Mouse (Mus musculus): ENCODE data around the gene Selenoo. TPM values are rescaled to one million over a fixed set of nuclear protein-coding genes. Genes with fewer than 3 reads are reported as not detected.

Gene Selenoo
- polyA plus RNA-seq, 1 experiment: 37.1 TPM

DNA sequence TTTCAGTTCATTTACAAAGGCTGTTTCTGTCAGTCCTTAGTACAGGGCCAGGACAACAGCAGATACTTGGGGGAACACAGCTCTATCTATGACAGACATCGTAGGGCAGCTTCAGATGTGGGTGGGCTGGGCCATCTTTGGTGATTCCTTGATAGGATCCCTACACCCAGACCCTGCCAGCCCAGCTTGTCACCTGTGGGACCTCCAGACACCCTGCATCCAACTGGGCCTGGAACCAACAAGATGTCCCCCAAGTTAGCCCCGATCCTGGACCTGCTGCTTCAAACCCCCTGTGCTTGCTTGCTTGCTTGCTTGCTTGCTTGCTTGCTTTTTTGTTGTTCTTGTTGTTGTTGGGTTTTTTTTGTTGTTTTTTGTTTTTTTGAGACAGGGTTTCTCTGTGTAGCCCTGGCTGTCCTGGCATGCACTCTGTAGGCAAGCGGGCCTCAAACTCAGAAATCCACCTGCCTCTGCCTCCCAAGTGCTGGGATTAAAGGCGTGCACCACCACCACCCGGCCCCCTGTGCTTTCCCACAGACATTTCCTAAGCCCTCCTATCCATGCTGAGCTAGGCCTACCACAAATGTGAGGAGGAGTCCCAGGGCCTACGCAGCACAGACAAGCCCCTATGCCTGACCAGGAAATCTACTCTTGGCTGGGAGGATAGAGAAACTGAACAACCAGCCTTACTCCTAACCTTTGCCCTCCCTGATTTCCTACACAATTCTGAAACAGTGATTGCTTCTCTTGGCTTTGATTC lies 26.9 kb upstream of the Selenoo start:
- no peak overlapping the region for H3K4me3 ChIP-seq (ENCODE audit: insufficient read depth, low read length)
- peaks cover 2% of the 10 kb centered on the region; the same call in 1 of the 2 replicates for H3K4me1 ChIP-seq (ENCODE audit: control insufficient read depth, insufficient read depth, low read length)
- TF ChIP-seq POLR2A (IDR thresholded peaks at IDR 0.05; ENCODE audit: extremely low read depth, insufficient read depth, low read length) (no peak), CTCF (IDR thresholded peaks at IDR 0.05; ENCODE audit: extremely low read depth, insufficient read depth, low read length) (no peak)

DNA sequence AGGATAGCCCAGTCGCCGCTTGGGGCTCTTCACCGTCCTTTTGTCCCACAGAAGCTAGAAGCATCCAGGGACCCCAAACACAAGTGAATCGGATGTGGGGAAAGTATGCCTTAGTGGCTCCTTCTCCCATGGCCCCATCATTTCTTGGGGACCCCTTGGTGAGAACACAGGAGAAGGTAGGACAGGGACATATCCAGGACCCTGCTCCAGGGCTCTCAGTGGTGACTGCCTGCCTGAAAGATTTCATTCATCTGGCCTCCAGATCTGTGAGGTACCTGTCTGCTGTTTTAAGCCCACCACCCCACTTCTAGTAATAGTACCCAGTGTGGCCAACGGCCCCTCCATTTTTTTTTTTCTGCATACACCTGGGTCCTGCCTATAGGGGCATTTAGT lies 26.4 kb upstream of the Selenoo start:
- Histone ChIP-seq H3K27ac (ENCODE audit: insufficient read depth, low read length) (no peak overlapping the region), H3K4me3 (ENCODE audit: insufficient read depth, low read length) (no peak overlapping the region), H3K4me1 (ENCODE audit: control insufficient read depth, insufficient read depth, low read length) (peaks cover 2% of the 10 kb centered on the region; the same call in 1 of the 2 replicates)
- TF ChIP-seq CTCF (IDR thresholded peaks at IDR 0.05; ENCODE audit: extremely low read depth, insufficient read depth, low read length) (no peak), POLR2A (IDR thresholded peaks at IDR 0.05; ENCODE audit: extremely low read depth, insufficient read depth, low read length) (no peak)

More for the DNA sequence above, 26.9 kb upstream of the Selenoo start:
- H3K27ac ChIP-seq (ENCODE audit: insufficient read depth, low read length): no peak overlapping the region

DNA sequence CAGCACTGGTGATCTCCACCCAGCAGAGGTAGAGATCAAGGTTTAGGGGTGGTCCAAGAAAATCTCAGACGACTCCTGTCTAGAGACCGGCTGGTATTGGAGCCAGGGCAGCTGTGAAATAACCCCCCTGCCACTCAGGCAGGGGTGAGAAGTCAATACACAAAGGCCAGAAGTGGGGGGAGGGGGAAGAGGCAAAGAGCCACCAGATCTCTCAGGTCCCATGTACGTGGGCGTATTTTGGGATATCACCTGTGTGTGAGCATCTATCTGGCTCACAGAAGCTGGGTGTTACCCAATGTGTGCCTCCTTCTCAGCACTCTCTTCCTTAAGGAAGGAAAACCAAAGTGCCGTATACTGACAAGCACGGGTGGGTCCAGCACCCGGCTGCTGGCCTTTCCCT lies 25.9 kb upstream of the Selenoo start:
- H3K4me1 ChIP-seq (ENCODE audit: control insufficient read depth, insufficient read depth, low read length): peaks cover 2% of the 10 kb centered on the region; the same call in 1 of the 2 replicates
- H3K27ac ChIP-seq (ENCODE audit: insufficient read depth, low read length): no peak overlapping the region
- H3K4me3 ChIP-seq (ENCODE audit: insufficient read depth, low read length): no peak overlapping the region
- TF ChIP-seq POLR2A (IDR thresholded peaks at IDR 0.05; ENCODE audit: extremely low read depth, insufficient read depth, low read length): no peak
- TF ChIP-seq CTCF (IDR thresholded peaks at IDR 0.05; ENCODE audit: extremely low read depth, insufficient read depth, low read length): no peak

DNA sequence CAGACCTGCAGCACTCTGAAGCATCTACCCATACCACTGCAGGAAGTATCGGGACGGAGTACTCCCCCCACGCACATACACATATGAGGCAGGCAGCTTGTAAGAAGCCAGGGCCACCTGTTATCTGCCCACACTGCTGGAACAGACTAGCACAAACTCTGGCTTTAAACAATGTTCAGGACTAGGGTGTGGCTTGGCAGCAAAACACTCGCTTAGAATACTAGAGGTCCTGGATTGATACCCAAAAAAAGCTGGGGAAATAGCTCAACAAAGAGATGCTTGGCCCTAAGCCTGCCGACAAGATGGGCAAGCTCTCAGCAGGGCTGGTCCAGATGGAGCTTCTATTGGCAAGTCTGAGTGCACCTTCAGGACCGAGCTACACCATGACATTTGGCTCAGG lies 25.3 kb upstream of the Selenoo start:
- Histone ChIP-seq H3K27ac (ENCODE audit: insufficient read depth, low read length) (no peak overlapping the region), H3K4me3 (ENCODE audit: insufficient read depth, low read length) (no peak overlapping the region), H3K4me1 (ENCODE audit: control insufficient read depth, insufficient read depth, low read length) (peaks cover 2% of the 10 kb centered on the region; the same call in 1 of the 2 replicates)
- TF ChIP-seq CTCF (IDR thresholded peaks at IDR 0.05; ENCODE audit: extremely low read depth, insufficient read depth, low read length) (no peak), POLR2A (IDR thresholded peaks at IDR 0.05; ENCODE audit: extremely low read depth, insufficient read depth, low read length) (no peak)

DNA sequence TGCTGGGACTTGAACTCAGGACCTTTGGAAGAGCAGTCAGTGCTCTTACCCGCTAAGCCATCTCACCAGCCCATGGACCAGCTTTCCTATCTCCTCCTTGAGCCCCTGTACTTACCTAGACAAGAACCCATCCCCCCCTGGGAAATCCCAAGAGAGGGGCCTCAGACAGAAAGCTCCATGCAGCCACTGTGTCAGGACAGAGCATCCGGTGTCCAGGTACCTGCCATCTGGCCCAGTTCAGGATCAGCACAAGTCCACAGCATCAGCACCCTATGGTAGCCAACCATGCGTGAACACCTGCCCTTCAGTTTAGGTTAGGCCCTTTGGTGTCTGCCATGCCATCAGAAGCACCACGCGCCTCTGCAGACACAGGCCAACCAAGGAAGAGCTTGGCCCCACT lies 24.0 kb upstream of the Selenoo start:
- Histone ChIP-seq H3K27ac (ENCODE audit: insufficient read depth, low read length) (no peak overlapping the region), H3K4me1 (ENCODE audit: control insufficient read depth, insufficient read depth, low read length) (peaks cover 2% of the 10 kb centered on the region; the same call in 1 of the 2 replicates), H3K4me3 (ENCODE audit: insufficient read depth, low read length) (no peak overlapping the region)
- no peak for TF ChIP-seq POLR2A (IDR thresholded peaks at IDR 0.05; ENCODE audit: extremely low read depth, insufficient read depth, low read length)
- no peak for TF ChIP-seq CTCF (IDR thresholded peaks at IDR 0.05; ENCODE audit: extremely low read depth, insufficient read depth, low read length)

DNA sequence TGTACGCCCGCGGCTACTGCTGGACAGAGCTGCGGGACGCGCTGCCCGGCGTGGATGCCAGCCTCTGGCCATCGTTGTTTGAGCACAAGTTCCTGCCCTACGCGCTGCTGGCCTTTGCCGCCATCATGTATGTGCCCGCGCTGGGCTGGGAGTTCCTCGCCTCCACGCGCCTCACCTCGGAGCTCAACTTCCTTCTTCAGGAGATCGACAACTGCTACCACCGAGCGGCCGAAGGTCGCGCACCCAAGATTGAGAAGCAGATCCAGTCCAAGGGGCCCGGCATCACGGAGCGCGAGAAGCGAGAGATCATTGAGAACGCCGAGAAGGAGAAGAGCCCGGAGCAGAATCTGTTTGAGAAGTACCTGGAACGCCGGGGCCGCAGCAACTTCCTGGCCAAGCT lies 21.3 kb upstream of the Selenoo start:
- Histone ChIP-seq H3K4me3 (ENCODE audit: insufficient read depth, low read length) (no peak overlapping the region), H3K4me1 (ENCODE audit: control insufficient read depth, insufficient read depth, low read length) (no peaks in the 10 kb centered on the region), H3K27ac (ENCODE audit: insufficient read depth, low read length) (no peak overlapping the region)
- TF ChIP-seq POLR2A (IDR thresholded peaks at IDR 0.05; ENCODE audit: extremely low read depth, insufficient read depth, low read length) (no peak), CTCF (IDR thresholded peaks at IDR 0.05; ENCODE audit: extremely low read depth, insufficient read depth, low read length) (no peak)

DNA sequence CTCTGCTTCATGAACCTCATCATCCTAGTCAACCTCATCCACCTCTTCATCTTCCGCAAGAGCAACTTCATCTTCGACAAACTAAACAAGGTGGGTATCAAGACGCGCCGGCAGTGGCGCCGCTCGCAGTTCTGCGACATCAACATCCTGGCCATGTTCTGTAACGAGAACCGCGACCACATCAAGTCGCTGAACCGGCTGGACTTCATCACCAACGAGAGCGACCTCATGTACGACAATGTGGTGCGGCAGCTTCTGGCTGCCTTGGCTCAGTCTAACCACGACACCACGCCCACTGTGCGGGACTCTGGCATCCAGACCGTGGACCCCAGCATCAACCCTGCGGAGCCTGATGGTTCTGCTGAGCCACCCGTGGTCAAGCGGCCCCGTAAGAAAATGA lies 20.7 kb upstream of the Selenoo start:
- no peak for TF ChIP-seq CTCF (IDR thresholded peaks at IDR 0.05; ENCODE audit: extremely low read depth, insufficient read depth, low read length)
- no peak for TF ChIP-seq POLR2A (IDR thresholded peaks at IDR 0.05; ENCODE audit: extremely low read depth, insufficient read depth, low read length)
- no peaks in the 10 kb centered on the region for H3K4me1 ChIP-seq (ENCODE audit: control insufficient read depth, insufficient read depth, low read length)
- no peak overlapping the region for H3K27ac ChIP-seq (ENCODE audit: insufficient read depth, low read length)
- H3K4me3 ChIP-seq (ENCODE audit: insufficient read depth, low read length): no peak overlapping the region

DNA sequence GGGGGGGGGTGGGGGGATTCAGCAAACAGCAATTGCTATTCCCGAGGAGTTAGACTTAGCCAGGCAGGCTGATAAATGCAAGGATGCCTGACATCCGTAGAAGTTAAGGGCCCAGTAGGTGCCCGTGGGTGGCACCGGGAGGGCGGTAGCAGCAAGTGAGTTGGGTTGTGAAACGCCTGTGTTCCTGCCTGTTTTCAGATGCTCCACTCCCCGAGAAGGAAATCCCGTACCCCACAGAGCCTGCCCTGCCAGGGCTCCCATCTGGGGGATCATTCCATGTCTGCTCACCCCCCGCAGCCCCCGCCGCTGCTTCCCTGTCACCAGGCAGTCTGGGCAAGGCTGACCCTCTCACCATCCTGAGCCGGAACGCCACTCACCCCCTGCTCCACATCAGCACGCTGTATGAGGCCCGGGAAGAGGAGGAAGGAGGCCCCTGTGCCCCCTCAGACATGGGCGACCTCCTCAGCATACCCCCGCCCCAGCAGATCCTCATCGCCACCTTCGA lies 19.5 kb upstream of the Selenoo start:
- Histone ChIP-seq H3K4me3 (ENCODE audit: insufficient read depth, low read length) (no peak overlapping the region), H3K27ac (ENCODE audit: insufficient read depth, low read length) (no peak overlapping the region), H3K4me1 (ENCODE audit: control insufficient read depth, insufficient read depth, low read length) (no peaks in the 10 kb centered on the region; the same call in 1 of the 2 replicates)
- TF ChIP-seq CTCF (IDR thresholded peaks at IDR 0.05; ENCODE audit: extremely low read depth, insufficient read depth, low read length): no peak
- no peak for TF ChIP-seq POLR2A (IDR thresholded peaks at IDR 0.05; ENCODE audit: extremely low read depth, insufficient read depth, low read length)

DNA sequence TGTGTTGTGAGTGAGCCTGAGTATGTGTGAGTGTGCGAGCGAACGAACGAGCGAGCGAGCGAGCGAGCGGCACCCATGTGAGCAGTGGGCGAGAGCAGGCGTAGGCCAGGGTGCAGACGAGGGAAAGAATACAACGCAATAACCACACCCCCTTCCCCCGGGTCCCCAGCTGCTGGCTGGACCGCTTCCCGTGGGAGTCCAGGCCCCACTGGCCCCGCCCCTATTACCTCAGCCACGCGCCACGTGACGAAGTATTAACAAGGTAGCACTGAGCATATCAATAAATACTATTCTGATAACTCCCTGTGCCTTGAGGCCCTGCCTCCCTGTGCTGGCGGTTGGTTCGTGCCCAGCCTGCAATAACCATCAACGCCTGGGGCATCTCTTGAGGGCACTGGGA lies 18.3 kb upstream of the Selenoo start:
- no peaks in the 10 kb centered on the region; the same call in 1 of the 2 replicates for H3K4me1 ChIP-seq (ENCODE audit: control insufficient read depth, insufficient read depth, low read length)
- no peak overlapping the region for H3K27ac ChIP-seq (ENCODE audit: insufficient read depth, low read length)
- TF ChIP-seq CTCF (IDR thresholded peaks at IDR 0.05; ENCODE audit: extremely low read depth, insufficient read depth, low read length): no peak
- no peak for TF ChIP-seq POLR2A (IDR thresholded peaks at IDR 0.05; ENCODE audit: extremely low read depth, insufficient read depth, low read length)

More for the DNA sequence above, 18.3 kb upstream of the Selenoo start:
- no peak overlapping the region for H3K4me3 ChIP-seq (ENCODE audit: insufficient read depth, low read length)
